Mouse (Mus musculus) neural tube, embryonic 15.5 days (tissue): Measurements from ENCODE around the gene Ghdc. TPM values are rescaled to one million over a fixed set of nuclear protein-coding genes. Genes with fewer than 3 reads are reported as not detected.
A peak's percentile ranks its signal among the peaks of the same experiment; 100 is the strongest.

Source experiments
- ATAC-seq: fragments of 200-750 bp; cut with Nextera tagmentation; 2 replicates; pipeline ENCODE4 v1.8.0; 2017; ENCODE audit warnings: mild to moderate bottlenecking, moderate TSS enrichment, moderate library complexity; ENCODE audit not compliant: low FRiP score
- H3K27ac ChIP-seq: fragments of 300-500 bp; sonication (generic); replicated peaks from 2 replicates; pipeline ENCODE4 v1.5.1; 2015; ENCODE audit warnings: mild to moderate bottlenecking, inconsistent platforms
- H3K27me3 ChIP-seq: fragments of 300-500 bp; sonication (generic); replicated peaks from 2 replicates; pipeline ENCODE4 v1.6.1; 2015; ENCODE audit warnings: inconsistent platforms
- H3K36me3 ChIP-seq: fragments of 300-500 bp; sonication (generic); 2 replicates; pipeline ENCODE4 v1.6.1; 2015; ENCODE audit warnings: inconsistent platforms
- H3K4me1 ChIP-seq: fragments of 300-500 bp; sonication (generic); 2 replicates; pipeline ENCODE4 v1.6.1; 2015; ENCODE audit warnings: inconsistent platforms
- H3K4me2 ChIP-seq: fragments of 300-500 bp; sonication (generic); 2 replicates; pipeline ENCODE4 v1.6.1; 2015; ENCODE audit warnings: inconsistent platforms, mild to moderate bottlenecking, moderate library complexity
- H3K4me3 ChIP-seq: fragments of 300-500 bp; sonication (generic); replicated peaks from 2 replicates; pipeline ENCODE4 v1.5.1; 2015; ENCODE audit warnings: mild to moderate bottlenecking, inconsistent platforms
- H3K9ac ChIP-seq: fragments of 300-500 bp; sonication (generic); replicated peaks from 2 replicates; pipeline ENCODE4 v1.6.1; 2015; ENCODE audit warnings: mild to moderate bottlenecking, inconsistent platforms
- H3K9me3 ChIP-seq: fragments of 300-500 bp; sonication (generic); replicated peaks from 2 replicates; pipeline ENCODE4 v1.6.1; 2016; ENCODE audit warnings: inconsistent platforms
- WGBS: fragments of 180-500 bp; shearing (Covaris S2); methylation state at CpG from one replicate; pipeline ENCODE4 v1.1.7; 2015; ENCODE audit warnings: mixed read lengths; 5-methylcytosine and 5-hydroxymethylcytosine counted together
- polyA plus RNA-seq: library from polyadenylated mRNA; unstranded; fragments of >200 nt; fragmentation: Nextera tagmentation; extraction: Ambion mirVana; gene quantifications from 2 replicates; pipeline ENCODE4 v1.2.1, GENCODE M21; 2015

Gene Ghdc
- polyA plus RNA-seq, 1 experiment from 2014 or later: 9.9 TPM

DNA sequence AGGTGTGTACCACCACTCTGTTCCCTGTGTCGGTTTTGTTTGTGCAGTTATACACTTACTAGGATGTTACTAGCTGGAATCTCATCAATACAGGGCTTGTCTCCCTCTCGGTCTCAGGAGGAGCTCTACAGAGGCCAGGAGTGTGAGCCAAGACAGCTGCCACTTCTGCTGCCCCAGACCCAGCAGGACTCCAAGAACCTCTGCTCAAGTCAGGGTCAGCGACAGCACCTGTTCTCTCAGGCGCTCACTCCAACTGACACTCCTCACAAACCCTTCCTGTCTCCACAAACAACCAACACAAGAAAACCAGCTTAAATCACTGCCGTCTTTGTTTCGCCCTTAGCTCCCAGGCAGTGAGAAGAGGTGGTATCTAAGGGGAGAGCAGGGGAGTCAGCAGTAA lies 42.2 kb downstream of the Ghdc start:
- no peak for ATAC-seq
- H3K9ac ChIP-seq: no peak overlapping the region

DNA sequence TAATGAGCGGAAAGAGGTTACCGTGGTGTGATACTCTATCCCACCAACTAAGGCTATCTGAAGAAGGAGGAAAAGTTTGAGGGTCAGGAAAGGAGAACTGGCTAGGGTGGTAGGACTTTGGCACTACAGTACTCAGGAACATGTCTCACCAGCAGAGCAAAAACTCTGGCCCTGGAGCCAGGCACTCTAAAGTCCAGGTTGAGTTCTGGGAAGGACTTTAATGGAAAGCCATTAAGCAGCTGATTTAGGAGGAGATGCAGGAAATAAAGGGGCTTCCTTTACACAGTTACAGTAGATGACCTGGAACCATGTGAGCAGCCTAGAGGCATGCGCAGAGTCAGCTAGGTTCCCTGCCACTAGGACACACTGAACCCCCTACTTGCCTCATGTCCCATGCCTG lies 43.6 kb downstream of the Ghdc start:
- H3K36me3 ChIP-seq: peaks cover 16% of the 10 kb centered on the region
- no peaks in the 10 kb centered on the region for H3K27me3 ChIP-seq
- ATAC-seq: no peak
- no peaks in the 10 kb centered on the region for H3K9me3 ChIP-seq
- no peak overlapping the region for H3K4me3 ChIP-seq
- no peak overlapping the region for H3K9ac ChIP-seq
- H3K27ac ChIP-seq: no peak overlapping the region
- peaks cover 14% of the 10 kb centered on the region for H3K4me1 ChIP-seq
- no peak overlapping the region for H3K4me2 ChIP-seq
- WGBS: 95% methylated on average over 3 of the region's 3 CpGs

More for the DNA sequence above, 42.2 kb downstream of the Ghdc start:
- Histone ChIP-seq H3K27ac (no peak overlapping the region), H3K9me3 (no peaks in the 10 kb centered on the region), H3K4me1 (peaks cover 10% of the 10 kb centered on the region), H3K4me2 (no peak overlapping the region), H3K27me3 (no peaks in the 10 kb centered on the region), H3K4me3 (no peak overlapping the region), H3K36me3 (peaks cover 23% of the 10 kb centered on the region)
- 84% methylated on average over 6 of the region's 6 CpGs for WGBS

DNA sequence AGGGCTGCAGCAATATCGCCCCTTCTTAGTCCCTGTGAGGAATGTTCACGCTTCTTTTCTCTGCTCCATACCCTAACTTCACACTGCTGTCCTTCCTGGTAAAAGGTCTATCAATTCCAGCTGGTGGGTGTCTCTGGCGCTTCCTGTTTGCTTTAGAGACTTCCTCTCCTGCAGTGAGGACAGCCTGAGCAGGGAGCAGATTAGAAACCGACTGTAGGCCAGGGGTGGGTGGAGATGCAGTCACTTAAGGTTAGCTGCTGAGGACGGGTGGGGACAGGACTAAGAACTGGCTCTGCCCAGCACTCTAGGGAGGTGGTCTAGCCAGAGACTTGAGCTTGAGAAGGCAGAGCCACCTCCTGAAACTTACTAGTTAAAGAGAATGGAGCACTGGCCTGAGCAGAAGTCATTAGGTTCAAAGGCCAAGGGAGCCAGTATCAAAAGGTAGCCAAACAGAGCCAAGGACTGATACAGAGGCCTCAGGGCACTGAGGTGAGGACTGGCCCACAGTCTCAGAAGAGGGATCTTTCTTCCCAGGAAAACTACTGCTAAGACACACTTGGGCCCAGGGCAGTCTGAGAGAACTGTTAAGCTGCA lies 45.7 kb downstream of the Ghdc start:
- Histone ChIP-seq H3K4me3 (no peak overlapping the region), H3K4me1 (peaks cover 35% of the 10 kb centered on the region), H3K36me3 (peaks cover 16% of the 10 kb centered on the region), H3K27me3 (no peaks in the 10 kb centered on the region), H3K9ac (no peak overlapping the region), H3K9me3 (no peaks in the 10 kb centered on the region), H3K27ac (no peak overlapping the region), H3K4me2 (no peak overlapping the region)
- WGBS: 63% methylated on average over 5 of the region's 5 CpGs
- ATAC-seq: no peak

DNA sequence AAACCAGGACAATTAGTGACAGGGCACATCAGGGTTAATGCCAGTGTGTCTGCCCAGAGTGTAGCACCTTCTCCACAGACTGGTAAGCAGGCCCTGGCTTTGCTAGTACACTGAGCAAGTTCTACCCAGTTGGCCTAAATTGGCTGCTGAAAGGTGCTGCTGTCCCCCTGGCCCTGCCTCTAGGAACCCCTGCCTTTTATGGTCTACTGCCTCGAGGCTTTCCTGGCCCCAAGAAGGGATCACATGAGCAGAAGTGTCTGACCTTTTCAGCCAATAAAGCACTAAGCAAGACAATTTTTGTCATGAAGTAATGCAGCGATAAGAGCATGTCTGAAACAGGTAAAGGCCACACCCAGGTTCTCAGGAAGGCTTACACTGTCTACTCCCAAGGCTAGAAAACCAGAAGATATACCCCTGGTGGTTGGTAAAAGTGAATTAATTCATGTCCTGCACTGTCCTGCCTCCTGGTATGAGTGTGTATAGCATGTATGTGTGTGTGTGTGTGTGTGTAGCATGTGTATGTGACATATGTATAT lies 48.2 kb downstream of the Ghdc start:
- H3K9ac ChIP-seq: no peak overlapping the region
- peaks cover 39% of the 10 kb centered on the region for H3K4me1 ChIP-seq
- 0 out of 2 replicates have a peak overlapping the region, but pooled peaks have one; percentile 14 for H3K27ac ChIP-seq
- H3K4me2 ChIP-seq: no peak overlapping the region
- H3K4me3 ChIP-seq: no peak overlapping the region
- WGBS: 49% methylated on average over 2 of the region's 2 CpGs
- no peaks in the 10 kb centered on the region for H3K27me3 ChIP-seq
- H3K9me3 ChIP-seq: no peaks in the 10 kb centered on the region
- no peak for ATAC-seq
- H3K36me3 ChIP-seq: peaks cover 19% of the 10 kb centered on the region

DNA sequence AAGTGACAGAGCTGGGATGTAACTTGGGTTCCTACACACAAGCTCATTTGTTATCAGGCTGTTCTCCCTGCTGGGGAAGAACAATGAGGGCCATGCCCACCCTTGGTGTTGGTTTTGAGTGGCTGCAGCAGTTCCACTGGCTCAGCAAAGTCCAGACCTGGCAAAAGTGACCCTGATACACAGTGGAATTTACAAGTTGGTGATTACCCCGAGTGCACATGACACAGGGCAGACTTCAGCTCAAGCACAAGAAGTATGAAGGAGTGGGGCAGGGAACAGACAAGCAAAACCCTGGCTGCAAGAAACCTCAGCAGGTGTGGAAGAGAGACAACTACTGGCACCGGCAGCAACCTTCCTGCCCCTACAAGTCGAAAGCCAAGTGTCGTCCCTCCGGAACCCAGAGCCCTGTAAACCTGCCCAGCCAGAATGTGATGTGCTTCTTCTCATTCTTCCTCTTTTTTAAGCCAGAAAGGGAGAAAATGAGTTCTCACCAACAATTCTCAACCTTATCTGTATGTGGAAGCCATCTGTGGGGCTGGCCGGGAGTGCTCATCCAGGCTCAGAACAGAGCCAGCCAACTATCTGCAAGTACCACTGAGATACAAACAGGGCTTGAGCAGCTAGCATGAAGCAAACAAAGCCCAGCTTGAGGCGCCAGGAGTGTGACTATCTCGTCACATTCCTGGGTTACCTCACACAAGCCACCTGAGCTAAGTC lies 48.8 kb downstream of the Ghdc start:
- Histone ChIP-seq H3K27ac (peak overlapping the region; percentile 14), H3K9me3 (no peaks in the 10 kb centered on the region), H3K27me3 (no peaks in the 10 kb centered on the region), H3K36me3 (peaks cover 24% of the 10 kb centered on the region), H3K4me3 (no peak overlapping the region), H3K4me1 (peaks cover 39% of the 10 kb centered on the region), H3K9ac (no peak overlapping the region), H3K4me2 (no peak overlapping the region)
- WGBS: 71% methylated on average over 8 of the region's 8 CpGs
- no peak for ATAC-seq

DNA sequence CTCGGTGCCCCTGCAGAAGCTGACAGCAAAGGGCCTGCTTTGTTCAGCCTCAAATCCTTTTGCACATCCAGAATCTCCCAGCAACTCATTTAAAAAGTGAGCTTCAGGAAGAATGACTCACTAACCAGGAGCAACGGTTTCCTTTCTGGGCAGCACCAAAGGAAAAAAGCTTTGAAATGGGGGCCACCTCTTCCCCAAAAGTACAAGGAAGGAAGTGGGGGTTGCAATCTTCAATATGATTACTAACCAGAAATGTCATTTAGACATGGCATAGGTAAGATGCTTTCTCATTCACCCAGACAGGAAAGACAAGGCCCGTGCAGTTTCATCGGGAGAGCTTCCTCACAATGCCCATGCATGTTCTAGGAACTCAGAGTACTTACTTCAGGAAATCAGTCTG lies 49.5 kb downstream of the Ghdc start:
- 64% methylated on average over 4 of the region's 4 CpGs for WGBS
- ATAC-seq: no peak
- H3K27ac ChIP-seq: peak overlapping the region; percentile 14

DNA sequence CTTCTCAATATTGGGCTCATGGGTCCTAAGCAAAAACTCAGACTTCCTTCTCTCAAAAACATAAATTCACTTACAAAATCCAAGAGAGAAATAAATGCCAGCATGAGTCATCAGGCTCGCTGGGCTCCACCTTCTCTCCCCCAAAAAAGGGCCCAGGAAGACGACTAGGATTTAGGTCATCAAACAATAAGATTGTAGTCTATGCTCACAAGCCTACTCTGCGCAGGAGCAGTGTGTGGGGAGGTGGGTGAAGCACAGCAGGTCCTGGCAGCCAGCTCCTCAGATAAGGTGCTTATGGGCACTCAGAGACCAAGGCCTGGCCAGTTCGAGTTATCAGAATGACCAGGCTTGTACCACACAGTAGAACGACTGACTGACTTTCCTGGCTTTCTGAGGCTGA lies 50.4 kb downstream of the Ghdc start:
- ATAC-seq: no peak
- WGBS: 81% methylated on average over 5 of the region's 5 CpGs

More for the DNA sequence above, 49.5 kb downstream of the Ghdc start:
- Histone ChIP-seq H3K4me1 (peaks cover 39% of the 10 kb centered on the region), H3K36me3 (peaks cover 29% of the 10 kb centered on the region), H3K9ac (no peak overlapping the region), H3K4me3 (no peak overlapping the region), H3K4me2 (no peak overlapping the region), H3K9me3 (no peaks in the 10 kb centered on the region), H3K27me3 (no peaks in the 10 kb centered on the region)

DNA sequence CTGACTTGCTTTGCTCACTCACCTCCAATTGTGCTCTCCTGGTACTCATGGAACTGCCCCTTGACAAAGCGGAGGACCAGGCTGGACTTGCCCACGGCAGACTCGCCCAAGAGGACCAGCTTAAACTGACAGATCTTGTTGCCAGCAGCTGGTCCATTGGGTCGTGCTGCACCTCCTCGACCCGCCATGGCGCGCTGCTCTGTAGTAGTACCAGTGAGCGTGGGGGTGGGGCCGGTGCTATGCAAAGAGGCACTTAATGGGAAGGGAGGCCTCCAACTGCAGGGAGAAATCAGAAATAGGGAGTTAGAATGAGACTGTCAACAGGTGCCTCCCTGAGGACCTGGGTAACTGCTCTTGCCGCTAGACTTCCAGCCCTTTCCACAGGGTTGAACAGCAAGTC lies 50.9 kb downstream of the Ghdc start:
- 88% methylated on average over 11 of the region's 11 CpGs for WGBS
- H3K9me3 ChIP-seq: no peaks in the 10 kb centered on the region
- H3K4me3 ChIP-seq: no peak overlapping the region
- ATAC-seq: no peak
- H3K4me2 ChIP-seq: no peak overlapping the region
- no peak overlapping the region; the same call in 1 of the 2 replicates for H3K27ac ChIP-seq
- no peak overlapping the region for H3K9ac ChIP-seq
- H3K27me3 ChIP-seq: no peaks in the 10 kb centered on the region
- H3K36me3 ChIP-seq: peaks cover 40% of the 10 kb centered on the region
- H3K4me1 ChIP-seq: peaks cover 35% of the 10 kb centered on the region

More for the DNA sequence above, 50.4 kb downstream of the Ghdc start:
- Histone ChIP-seq H3K4me1 (peaks cover 40% of the 10 kb centered on the region), H3K4me3 (no peak overlapping the region), H3K36me3 (peaks cover 38% of the 10 kb centered on the region), H3K4me2 (no peak overlapping the region), H3K9ac (no peak overlapping the region), H3K27ac (no peak overlapping the region; the same call in none of the 2 replicates), H3K27me3 (no peaks in the 10 kb centered on the region), H3K9me3 (no peaks in the 10 kb centered on the region)

DNA sequence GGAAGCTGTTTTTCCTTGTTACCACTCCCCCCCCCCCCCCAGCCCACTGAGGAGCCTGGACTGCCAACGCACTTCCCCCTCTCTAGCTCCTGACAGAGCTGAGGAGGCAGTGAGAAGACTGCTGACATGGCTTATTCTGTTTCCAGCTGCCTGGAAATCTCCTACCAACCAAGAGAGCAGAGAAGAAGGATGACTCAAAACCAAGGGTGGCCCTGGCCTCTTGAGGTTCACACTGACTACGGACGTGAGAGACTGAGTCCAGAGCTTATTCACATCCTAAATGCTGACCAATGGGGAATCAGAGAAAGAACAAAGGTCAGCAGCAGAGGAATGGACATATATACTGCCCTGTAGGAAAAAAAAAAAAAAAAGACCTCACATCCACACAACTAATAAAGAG lies 51.4 kb downstream of the Ghdc start:
- Histone ChIP-seq H3K27ac (no peak overlapping the region), H3K9ac (no peak overlapping the region), H3K9me3 (no peaks in the 10 kb centered on the region), H3K4me3 (no peak overlapping the region), H3K4me1 (peaks cover 31% of the 10 kb centered on the region), H3K27me3 (no peaks in the 10 kb centered on the region), H3K36me3 (peaks cover 40% of the 10 kb centered on the region), H3K4me2 (no peak overlapping the region)
- ATAC-seq: no peak
- 88% methylated on average over 3 of the region's 3 CpGs for WGBS

DNA sequence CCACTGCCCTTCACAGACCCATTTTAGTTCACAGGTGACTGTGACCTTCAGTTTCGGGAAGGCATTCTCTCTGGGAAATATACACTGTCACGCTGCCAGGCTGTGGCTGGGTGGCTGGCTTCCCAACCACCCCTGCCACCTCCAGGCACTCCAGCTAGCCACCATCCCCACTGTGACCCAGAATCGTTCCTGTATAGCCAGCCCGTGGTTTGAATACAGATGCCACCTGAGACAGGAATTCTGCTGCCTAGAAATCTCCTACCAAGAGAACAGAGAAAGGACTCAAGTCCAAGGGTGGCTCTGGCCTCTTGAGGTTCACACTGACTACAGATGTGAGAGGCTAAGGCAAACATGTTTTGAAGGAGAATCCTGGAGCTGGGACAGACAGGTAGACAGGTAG lies 51.9 kb downstream of the Ghdc start:
- H3K4me2 ChIP-seq: no peak overlapping the region

DNA sequence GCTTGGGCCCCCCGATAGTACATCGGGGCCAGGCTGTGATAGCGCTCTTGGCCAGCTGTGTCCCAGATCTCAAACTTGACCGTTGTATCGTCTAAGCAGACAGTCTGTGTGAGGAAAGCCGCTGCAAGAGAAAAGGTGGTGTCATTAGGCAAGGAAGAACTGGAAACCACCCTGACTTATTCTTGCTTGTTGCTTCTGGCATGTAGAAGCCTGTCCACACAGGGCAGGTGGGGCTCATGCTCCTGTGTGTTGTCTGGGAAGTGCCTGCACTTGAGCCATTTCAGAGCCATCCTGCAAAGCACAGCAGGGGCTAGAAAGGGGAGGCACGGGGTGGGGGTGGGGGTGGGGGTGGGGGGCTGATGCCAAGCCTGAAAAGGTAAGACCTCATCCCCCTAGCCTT lies 52.3 kb downstream of the Ghdc start:
- no peak overlapping the region for H3K9ac ChIP-seq
- no peaks in the 10 kb centered on the region for H3K27me3 ChIP-seq
- WGBS: 94% methylated on average over 7 of the region's 7 CpGs
- H3K27ac ChIP-seq: no peak overlapping the region
- no peak for ATAC-seq
- peaks cover 40% of the 10 kb centered on the region for H3K36me3 ChIP-seq
- no peak overlapping the region for H3K4me2 ChIP-seq
- H3K4me1 ChIP-seq: peaks cover 39% of the 10 kb centered on the region
- H3K4me3 ChIP-seq: no peak overlapping the region
- no peaks in the 10 kb centered on the region for H3K9me3 ChIP-seq

More for the DNA sequence above, 51.9 kb downstream of the Ghdc start:
- H3K9me3 ChIP-seq: no peaks in the 10 kb centered on the region
- peaks cover 34% of the 10 kb centered on the region for H3K4me1 ChIP-seq
- no peak for ATAC-seq
- no peak overlapping the region for H3K27ac ChIP-seq
- 92% methylated on average over 4 of the region's 4 CpGs for WGBS
- H3K9ac ChIP-seq: no peak overlapping the region
- H3K27me3 ChIP-seq: no peaks in the 10 kb centered on the region
- H3K4me3 ChIP-seq: no peak overlapping the region
- peaks cover 40% of the 10 kb centered on the region for H3K36me3 ChIP-seq

DNA sequence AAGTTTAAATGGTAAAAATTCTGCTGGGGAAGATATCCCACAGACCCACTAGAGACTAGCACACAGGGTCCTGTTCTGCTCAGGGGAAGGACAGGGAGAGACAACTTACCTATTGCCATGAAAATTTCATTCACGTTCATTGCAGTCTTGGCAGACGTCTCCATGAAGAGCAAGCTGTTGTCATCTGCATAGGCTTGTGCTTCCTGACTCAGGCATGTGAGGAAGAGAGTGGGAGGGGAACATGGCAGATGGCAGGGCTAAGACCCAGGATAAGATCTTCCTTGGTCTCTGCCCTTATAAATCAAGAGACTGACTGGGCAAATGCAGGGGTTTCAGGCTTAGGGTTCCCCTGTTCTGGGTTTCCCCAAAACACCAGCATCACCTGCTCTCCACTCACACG lies 54.1 kb downstream of the Ghdc start:
- Histone ChIP-seq H3K9ac (no peak overlapping the region), H3K4me1 (peaks cover 42% of the 10 kb centered on the region), H3K4me3 (no peak overlapping the region), H3K27ac (no peak overlapping the region), H3K4me2 (no peak overlapping the region), H3K27me3 (no peaks in the 10 kb centered on the region), H3K36me3 (peaks cover 40% of the 10 kb centered on the region), H3K9me3 (no peaks in the 10 kb centered on the region)
- WGBS: 83% methylated on average over 3 of the region's 3 CpGs
- no peak for ATAC-seq
